Mouse (Mus musculus): ENCODE data around the gene Gm11549.

Gm11549 gene

DNA sequence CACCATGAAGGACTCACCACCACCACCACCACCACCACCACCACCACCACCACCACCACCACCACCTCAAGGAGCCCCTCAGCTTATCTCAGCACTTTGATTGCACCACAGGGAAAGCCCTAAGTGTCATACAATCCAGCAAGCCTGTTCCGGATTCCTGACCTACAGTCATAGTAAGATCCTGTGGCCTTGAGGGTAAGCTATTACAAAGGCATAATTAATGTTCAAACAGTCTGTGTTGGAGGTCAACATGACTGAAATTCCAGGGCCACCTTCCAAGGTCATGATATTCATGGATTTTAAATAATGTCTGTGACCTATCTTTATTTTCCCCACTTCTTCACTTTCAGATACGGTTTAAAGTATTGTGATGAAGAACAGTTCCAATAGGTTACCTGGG, 41.1 kb downstream of the Gm11549 start:
- no peak for DNase-seq (ENCODE audit: low spot score)

DNA sequence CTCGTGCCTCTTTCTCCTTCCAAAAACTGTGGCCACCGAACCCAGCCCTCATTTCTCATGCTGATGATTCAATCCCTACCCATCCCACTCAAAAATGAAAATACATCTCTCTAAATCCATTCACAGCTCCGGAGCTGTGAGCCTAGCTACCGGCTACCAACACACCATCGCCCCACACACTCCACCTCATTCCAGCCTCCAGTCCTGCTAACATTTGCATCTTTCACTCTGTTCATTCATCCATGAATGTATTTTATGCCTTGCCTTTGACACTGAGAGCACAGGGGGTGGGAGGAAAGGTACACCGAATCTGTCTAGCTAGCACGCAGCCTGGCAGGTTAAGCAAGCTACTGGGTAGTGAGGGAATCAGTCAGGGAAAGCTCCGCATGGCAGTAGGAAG, 42.8 kb downstream of the Gm11549 start:
- DNase-seq (ENCODE audit: low spot score): no peak

DNA sequence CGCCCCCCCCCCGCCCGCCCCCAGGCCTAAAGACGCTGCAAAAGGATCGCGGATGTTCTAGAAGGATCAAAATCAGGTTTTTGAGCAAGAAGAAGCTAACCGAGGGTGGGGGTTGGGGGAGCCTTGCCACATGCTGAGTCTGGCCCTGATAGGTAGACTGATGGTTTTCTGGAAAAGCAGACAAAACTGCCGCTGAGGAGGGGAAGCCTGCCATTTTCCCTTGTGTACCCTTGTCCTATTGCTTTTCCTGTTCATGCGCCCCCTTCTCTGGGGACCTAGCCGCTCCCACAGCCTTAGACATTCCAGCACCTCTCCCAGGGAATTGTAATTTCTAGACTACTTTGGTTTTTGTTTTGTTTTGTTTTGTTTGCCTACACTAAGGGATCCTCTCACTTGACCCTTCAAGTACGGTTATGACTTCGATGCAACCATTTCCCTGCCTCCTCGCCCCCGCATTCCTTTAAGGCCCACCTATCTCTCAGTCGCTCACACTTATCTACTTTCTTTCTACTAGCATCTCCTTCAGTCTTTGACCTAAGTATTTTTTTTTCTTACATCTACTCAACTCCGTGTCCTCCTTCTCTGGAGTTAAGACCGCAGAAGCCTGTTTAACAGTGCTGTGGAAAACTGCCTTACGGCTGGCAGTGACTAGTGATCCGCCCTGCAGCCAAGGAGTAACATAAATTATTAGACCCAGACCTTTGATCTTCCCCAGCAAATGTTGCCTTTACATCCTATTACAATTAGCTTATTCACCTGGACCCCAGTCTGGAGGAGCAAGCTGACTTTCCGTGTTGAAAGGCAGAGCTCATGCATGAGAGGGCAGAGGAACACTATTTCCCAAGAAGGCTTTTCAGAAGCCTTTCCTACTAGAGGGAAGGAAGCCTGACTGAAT, 45.1 kb downstream of the Gm11549 start:
- no peak for DNase-seq (ENCODE audit: low spot score)

DNA sequence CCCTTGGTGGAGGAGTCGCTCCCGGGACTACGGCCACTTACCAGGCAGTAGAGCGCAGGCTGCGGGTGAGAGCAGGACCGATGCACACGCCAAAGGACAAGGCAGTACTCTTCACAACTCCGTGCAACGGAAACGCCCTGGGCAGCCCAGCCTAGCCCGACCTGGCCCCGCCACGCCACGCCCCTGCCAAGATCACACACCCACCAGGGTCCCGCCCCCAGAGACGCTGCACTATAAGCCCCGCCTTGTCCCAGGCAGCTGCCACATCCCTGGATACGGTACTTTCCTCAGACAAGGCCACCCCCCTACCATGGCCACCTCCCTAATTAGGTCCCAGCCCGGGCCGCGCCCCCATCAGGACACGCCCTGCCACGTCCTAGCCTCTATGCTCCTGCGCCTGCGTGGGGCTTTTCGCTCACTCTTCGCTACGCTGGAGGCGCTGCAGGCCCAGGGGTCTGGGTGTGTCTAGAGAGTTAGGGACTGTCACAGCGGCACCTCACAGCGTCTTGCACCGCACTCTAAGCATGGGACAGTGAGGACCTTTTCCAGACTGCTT, 46.0 kb downstream of the Gm11549 start, which contains the start of the genes Anxa5 and 1810062G17Rik:
Gene Anxa5 (minus strand): TSS at position 363 of the 556 bp plus-strand sequence.
Gene 1810062G17Rik (plus strand): TSS at position 406 of the 556 bp plus-strand sequence.
- peak; percentile 92 for DNase-seq (ENCODE audit: low spot score)

DNA sequence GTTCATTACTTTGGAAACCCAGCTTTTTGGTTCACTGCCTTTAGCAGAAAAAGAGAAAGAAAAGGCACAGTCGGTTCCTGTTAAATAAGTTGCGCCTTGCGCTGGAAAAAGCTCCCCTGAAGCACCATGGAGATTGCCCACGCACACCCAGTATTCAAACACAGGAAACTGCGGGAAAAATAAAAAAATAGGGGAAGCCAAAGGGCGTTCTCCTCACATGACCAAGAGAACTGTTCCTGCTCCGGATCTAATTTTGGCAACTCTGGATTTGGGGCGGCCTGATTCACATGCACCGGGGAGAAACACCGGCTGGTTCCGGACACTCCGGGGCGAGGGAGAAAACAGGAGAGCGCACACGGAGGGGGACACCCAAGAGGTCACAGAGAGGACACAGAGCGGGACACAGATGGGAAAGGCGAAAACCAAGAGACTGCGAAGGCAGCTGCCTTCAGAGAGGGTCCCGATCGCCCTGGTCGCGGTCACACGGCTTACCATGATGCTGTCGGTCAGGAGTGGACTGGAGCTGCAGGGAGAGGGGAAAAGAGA, 46.6 kb downstream of the Gm11549 start:
- DNase-seq (ENCODE audit: low spot score): peak; percentile 41

DNA sequence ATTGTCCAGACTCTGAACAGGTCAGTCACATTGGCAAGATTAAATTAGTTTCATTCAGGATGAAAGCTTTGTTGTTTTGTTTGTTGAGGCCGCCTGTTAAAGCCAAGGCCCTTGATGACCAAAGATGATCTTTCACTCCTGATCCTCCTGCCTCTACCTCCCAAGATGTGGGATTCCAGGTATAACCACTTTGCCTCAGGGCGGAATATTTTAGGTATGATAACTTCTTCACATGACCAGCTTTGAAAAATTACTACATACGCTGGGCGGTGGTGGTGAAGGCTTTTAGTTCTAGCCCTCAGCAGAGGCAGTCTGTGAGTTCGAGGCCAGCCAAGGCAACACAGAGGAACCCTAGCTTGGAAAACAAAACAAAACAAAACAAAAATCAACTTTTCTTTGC, 47.2 kb downstream of the Gm11549 start:
- no peak for DNase-seq (ENCODE audit: low spot score)

DNA sequence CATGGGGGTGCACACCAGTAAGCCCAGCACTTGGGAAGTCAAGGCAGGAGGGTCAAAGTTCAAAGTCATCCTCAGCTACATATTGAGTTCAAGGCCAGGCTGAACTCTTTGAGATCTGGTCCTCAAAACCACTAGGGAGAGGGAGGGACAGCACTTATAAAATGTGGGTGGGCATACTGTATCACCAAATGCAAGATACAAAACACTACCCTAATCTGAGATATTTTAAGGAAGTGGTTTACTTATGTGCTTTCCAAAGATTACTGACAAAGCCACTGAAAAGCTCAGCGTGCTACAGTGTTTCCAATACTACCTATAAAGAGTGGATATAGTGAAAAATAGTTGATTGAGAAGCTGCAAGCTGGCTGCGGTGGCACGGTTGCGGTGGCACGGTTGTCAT, 48.4 kb downstream of the Gm11549 start:
- no peak for DNase-seq (ENCODE audit: low spot score)

DNA sequence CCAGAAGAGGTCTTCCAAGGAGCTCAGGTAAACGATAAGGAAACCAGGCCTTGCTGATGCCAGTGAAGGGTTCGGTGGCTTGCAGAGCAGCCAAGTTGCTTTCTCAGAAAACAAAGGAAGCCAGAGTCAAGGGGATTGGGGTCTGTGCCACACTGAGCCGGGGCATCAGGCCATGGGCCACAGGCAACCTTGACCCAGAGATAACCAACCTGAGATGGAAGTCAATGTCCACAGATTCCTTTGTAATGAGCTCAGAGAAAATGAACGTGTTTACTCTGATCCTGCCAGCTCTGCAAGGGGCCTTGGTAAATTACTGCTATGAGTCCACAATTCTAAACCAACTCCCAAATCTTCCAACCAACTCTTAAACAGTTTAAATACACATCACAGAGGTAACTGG, 49.8 kb downstream of the Gm11549 start:
- DNase-seq (ENCODE audit: low spot score): no peak

DNA sequence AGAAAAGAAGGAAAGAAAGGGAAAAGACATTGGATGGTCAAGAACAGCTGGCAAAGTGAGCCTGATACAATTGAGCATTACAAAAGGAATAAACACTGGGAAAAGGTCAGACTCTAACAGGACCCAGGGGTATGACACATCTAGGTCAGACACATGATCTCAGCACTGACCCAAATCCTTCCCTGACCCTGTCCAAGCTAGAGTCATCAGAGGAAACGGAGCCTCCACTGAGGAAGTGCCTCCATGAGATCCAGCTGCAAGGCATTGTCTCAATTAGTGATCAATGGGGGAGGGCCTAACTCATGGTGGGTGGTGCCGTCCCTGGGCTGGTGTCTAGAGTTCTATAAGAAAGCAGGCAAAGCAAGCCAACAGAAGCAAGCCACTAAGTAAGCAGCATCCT, 52.7 kb downstream of the Gm11549 start:
- DNase-seq (ENCODE audit: low spot score): no peak

DNA sequence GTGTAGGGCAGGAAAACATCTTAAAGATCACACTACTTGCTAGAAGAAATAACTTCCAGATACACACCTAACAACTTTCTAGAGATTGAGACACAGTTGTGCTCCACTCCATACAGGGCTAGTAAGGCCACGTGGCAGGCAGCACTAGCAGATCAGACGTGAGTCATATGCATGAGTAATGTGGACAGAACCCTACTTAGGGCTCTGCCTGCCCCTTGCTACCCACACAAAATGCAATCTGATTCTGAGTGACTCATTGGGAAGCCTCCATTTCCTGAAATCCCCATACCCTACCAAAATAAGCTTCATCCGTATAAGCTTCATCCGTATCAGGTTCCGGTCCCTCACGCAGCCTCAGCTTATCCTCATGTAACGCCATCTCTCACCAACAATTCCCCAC, 54.0 kb downstream of the Gm11549 start:
- DNase-seq (ENCODE audit: low spot score): no peak

DNA sequence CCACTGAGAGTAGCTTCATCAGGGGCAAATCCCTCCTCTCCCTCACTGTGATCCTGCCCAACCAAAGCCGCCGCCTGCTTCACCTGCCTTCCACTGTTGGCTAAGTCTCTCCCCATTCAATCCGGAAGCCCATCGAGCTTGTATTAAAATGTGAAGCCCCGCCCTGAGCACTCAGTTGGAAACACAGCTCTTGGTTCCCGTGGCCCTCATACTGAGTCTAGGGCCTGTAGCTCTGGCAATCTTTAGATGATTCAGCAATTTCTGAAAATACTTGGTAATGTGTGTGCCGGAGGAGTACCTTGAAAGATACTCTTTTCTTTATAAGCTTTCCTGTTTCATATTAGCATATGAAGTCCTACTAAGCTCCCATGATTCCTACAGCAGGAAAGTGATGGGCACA, 56.1 kb downstream of the Gm11549 start:
- no peak for DNase-seq (ENCODE audit: low spot score)
